Mouse (Mus musculus) right cerebral cortex, postnatal 10 days (tissue): ENCODE measurements at regions not wholly inside any gene's neighbourhood (a gene's known extent, or its start where the extent isn't known, plus 50 kb on each side); places are given as distances from the start of the nearest gene placed in this dataset.

Experiments used
- DNase-seq, 2 experiments: peaks; one replicate each; pipeline ENCODE4 v3.0.0; 2021; ENCODE audit warnings: low spot score in 2 of 2

- no peak for DNase-seq
Observed at GRCm38 (mm10) chr11:56166849-56167248, 126.0 kb upstream of the Nmur2 start.

- DNase-seq, result peak; percentile 55 to 68
Observed at GRCm38 (mm10) chr11:56165759-56166158, 124.9 kb upstream of the Nmur2 start.

- no peak for DNase-seq
Observed at GRCm38 (mm10) chr11:56160286-56160685, 119.5 kb upstream of the Nmur2 start.

GRCm38 (mm10) chr11:56159412-56160074, 118.7 kb upstream of the Nmur2 start:
- DNase-seq, result peak; percentile 71 to 77

- no peak for DNase-seq
Observed at GRCm38 (mm10) chr11:56150825-56151342, 110.1 kb upstream of the Nmur2 start.

- no peak for DNase-seq
Observed at GRCm38 (mm10) chr11:56149752-56150151, 108.9 kb upstream of the Nmur2 start.

- peak in 1 of 2 experiments; percentile 34 for DNase-seq
Observed at GRCm38 (mm10) chr11:56148956-56149355, 108.1 kb upstream of the Nmur2 start.

- no peak for DNase-seq
Observed at GRCm38 (mm10) chr11:56146708-56147107, 105.9 kb upstream of the Nmur2 start.

GRCm38 (mm10) chr11:56131339-56131823, 90.6 kb upstream of the Nmur2 start:
- peak; percentile 61 to 73 for DNase-seq

GRCm38 (mm10) chr11:56116553-56117232, 75.9 kb upstream of the Nmur2 start:
- DNase-seq, result peak; percentile 59 to 70

- DNase-seq, result peak; percentile 61 to 81
Observed at GRCm38 (mm10) chr11:56107929-56108328, 67.1 kb upstream of the Nmur2 start.

GRCm38 (mm10) chr11:56105632-56106031, 64.8 kb upstream of the Nmur2 start:
- DNase-seq, result peak; percentile 77 to 83

GRCm38 (mm10) chr11:56092891-56093290, 52.1 kb upstream of the Nmur2 start:
- no peak for DNase-seq
